Mouse (Mus musculus): Measurements from ENCODE around the gene Agmat. TPM values are rescaled to one million over a fixed set of nuclear protein-coding genes. Genes with fewer than 3 reads are reported as not detected.

Agmat gene
- polyA plus RNA-seq, 1 experiment from 2014 or later, result not detected

DNA sequence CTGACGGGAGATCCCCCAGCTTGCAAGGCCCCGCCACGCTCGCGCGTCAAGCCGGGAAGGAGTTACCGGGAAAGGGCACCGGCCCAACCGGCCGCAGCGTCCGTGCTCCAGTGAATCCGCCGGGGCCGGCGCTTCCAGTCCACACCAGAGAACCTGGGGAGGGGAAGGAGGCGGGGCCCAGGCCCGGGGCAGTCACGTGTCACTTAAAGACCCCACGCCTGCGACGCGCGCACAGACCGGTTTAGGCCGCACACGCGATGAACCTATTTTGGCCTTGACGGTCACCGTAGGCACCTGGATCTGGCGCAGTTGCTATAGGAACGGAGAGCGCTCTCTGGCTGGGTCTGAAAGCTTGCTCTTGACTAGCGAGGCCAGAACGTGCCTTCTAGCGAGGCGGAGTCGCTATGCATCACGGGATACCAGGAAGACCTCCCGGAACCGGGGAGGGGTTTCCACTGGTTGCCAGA lies 44.1 kb downstream of the Agmat start, which contains the start of gene Dnajc16:
Gene Dnajc16 (minus strand): TSS at position 408 of the 467 bp plus-strand sequence.
- Histone ChIP-seq H3K27ac (ENCODE audit: low read depth, low read length) (peak within 1 kb of the TSS; percentile 71), H3K27me3 (ENCODE audit: control insufficient read depth, insufficient read depth, low read length) (no peaks in the 10 kb centered on the region), H3K4me3 (ENCODE audit: low read depth, low read length) (peak within 1 kb of the TSS; percentile 95), H3K9ac (ENCODE audit: low read length) (peak within 1 kb of the TSS; percentile 96), H3K9me3 (ENCODE audit: control insufficient read depth, low read length) (no peaks in the 10 kb centered on the region), H3K36me3 (ENCODE audit: control insufficient read depth, insufficient read depth, low read length) (no peaks in the 10 kb centered on the region), H3K4me1 (ENCODE audit: control insufficient read depth, insufficient read depth, low read length) (peaks cover 11% of the 10 kb centered on the region), H3K4me2 (ENCODE audit: low read depth) (peak within 1 kb of the TSS; percentile 85)
- peak; percentile 99 for DNase-seq (ENCODE audit: low spot score)
- WGBS, result 0% methylated on average over 42 of the region's 42 CpGs
- peak; percentile 86 for ATAC-seq (ENCODE audit: insufficient read depth, low FRiP score, low TSS enrichment)

DNA sequence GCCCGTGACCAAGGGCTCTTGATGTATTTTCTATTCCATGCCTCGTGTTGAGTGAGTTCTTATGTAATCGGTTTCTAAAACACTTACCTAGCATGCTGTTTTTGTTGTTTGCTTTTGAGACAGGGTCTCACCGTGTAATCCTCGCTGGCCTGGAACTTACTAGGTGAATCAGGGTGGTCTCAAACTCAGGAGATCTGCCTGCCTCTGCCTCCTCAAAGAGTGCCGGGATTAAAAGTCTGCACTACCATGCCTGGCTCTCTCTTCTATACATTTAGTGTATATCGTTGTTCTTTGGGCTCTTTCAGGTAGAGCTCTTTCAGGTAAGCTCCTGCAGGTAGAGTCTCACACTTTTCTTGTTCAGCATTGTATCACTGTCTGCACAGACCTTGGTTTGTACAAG lies 45.0 kb downstream of the Agmat start:
- no peak overlapping the region for H3K4me2 ChIP-seq (ENCODE audit: low read depth)

DNA sequence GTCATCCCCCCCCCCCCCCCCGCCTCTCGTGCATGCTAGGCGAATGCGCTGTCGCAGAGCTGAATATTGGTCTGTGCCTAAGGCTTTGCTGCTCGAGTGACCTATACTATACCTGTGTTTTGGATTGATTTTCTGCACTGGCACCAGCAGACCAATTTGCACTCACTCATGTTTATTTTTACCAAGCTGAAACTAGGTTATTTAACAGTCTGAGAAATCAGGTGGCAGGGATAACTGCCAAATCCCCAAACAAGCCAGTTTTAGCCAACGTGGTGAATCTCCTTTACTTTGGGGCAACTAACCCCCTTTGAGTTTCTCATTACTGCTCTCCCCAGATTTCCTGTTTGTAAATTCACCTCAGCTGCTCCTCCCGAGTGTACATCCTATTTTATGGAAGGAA lies 45.5 kb downstream of the Agmat start:
- ATAC-seq (ENCODE audit: insufficient read depth, low FRiP score, low TSS enrichment), result no peak
- WGBS, result 93% methylated on average over 8 of the region's 8 CpGs
- H3K27ac ChIP-seq (ENCODE audit: low read depth, low read length), result no peak overlapping the region
- no peaks in the 10 kb centered on the region for H3K9me3 ChIP-seq (ENCODE audit: control insufficient read depth, low read length)
- DNase-seq (ENCODE audit: low spot score), result no peak
- H3K4me3 ChIP-seq (ENCODE audit: low read depth, low read length), result no peak overlapping the region
- no peaks in the 10 kb centered on the region for H3K36me3 ChIP-seq (ENCODE audit: control insufficient read depth, insufficient read depth, low read length)
- H3K27me3 ChIP-seq (ENCODE audit: control insufficient read depth, insufficient read depth, low read length), result no peaks in the 10 kb centered on the region
- H3K4me2 ChIP-seq (ENCODE audit: low read depth), result no peak overlapping the region
- no peak overlapping the region for H3K9ac ChIP-seq (ENCODE audit: low read length)
- peaks cover 11% of the 10 kb centered on the region for H3K4me1 ChIP-seq (ENCODE audit: control insufficient read depth, insufficient read depth, low read length)

More for the DNA sequence above, 45.0 kb downstream of the Agmat start:
- peaks cover 11% of the 10 kb centered on the region for H3K4me1 ChIP-seq (ENCODE audit: control insufficient read depth, insufficient read depth, low read length)
- DNase-seq (ENCODE audit: low spot score) (no peak), ATAC-seq (ENCODE audit: insufficient read depth, low FRiP score, low TSS enrichment) (no peak)
- WGBS, result 91% methylated on average over 7 of the region's 7 CpGs
- H3K27me3 ChIP-seq (ENCODE audit: control insufficient read depth, insufficient read depth, low read length), result no peaks in the 10 kb centered on the region
- no peaks in the 10 kb centered on the region for H3K36me3 ChIP-seq (ENCODE audit: control insufficient read depth, insufficient read depth, low read length)
- no peaks in the 10 kb centered on the region for H3K9me3 ChIP-seq (ENCODE audit: control insufficient read depth, low read length)
- no peak overlapping the region for H3K27ac ChIP-seq (ENCODE audit: low read depth, low read length)
- H3K4me3 ChIP-seq (ENCODE audit: low read depth, low read length), result no peak overlapping the region
- H3K9ac ChIP-seq (ENCODE audit: low read length), result no peak overlapping the region

GRCm38 (mm10) chr4:141792554-141793281 lies 46.2 kb downstream of the Agmat start:
- H3K27me3 ChIP-seq (ENCODE audit: control insufficient read depth, insufficient read depth, low read length), result no peaks in the 10 kb centered on the region
- ATAC-seq (ENCODE audit: insufficient read depth, low FRiP score, low TSS enrichment) (no peak), DNase-seq (ENCODE audit: low spot score) (no peak)
- peak overlapping the region; percentile 65 for H3K4me3 ChIP-seq (ENCODE audit: low read depth, low read length)
- peaks cover 11% of the 10 kb centered on the region for H3K4me1 ChIP-seq (ENCODE audit: control insufficient read depth, insufficient read depth, low read length)
- peak overlapping the region; percentile 64 for H3K4me2 ChIP-seq (ENCODE audit: low read depth)
- peak overlapping the region; percentile 86 for H3K27ac ChIP-seq (ENCODE audit: low read depth, low read length)
- 0 out of 2 replicates have a peak overlapping the region, but pooled peaks have one; percentile 5 for H3K9ac ChIP-seq (ENCODE audit: low read length)
- WGBS, result 9% methylated on average over 10 of the region's 10 CpGs
- no peaks in the 10 kb centered on the region for H3K9me3 ChIP-seq (ENCODE audit: control insufficient read depth, low read length)
- peaks cover 4% of the 10 kb centered on the region; the same call in 1 of the 2 replicates for H3K36me3 ChIP-seq (ENCODE audit: control insufficient read depth, insufficient read depth, low read length)

DNA sequence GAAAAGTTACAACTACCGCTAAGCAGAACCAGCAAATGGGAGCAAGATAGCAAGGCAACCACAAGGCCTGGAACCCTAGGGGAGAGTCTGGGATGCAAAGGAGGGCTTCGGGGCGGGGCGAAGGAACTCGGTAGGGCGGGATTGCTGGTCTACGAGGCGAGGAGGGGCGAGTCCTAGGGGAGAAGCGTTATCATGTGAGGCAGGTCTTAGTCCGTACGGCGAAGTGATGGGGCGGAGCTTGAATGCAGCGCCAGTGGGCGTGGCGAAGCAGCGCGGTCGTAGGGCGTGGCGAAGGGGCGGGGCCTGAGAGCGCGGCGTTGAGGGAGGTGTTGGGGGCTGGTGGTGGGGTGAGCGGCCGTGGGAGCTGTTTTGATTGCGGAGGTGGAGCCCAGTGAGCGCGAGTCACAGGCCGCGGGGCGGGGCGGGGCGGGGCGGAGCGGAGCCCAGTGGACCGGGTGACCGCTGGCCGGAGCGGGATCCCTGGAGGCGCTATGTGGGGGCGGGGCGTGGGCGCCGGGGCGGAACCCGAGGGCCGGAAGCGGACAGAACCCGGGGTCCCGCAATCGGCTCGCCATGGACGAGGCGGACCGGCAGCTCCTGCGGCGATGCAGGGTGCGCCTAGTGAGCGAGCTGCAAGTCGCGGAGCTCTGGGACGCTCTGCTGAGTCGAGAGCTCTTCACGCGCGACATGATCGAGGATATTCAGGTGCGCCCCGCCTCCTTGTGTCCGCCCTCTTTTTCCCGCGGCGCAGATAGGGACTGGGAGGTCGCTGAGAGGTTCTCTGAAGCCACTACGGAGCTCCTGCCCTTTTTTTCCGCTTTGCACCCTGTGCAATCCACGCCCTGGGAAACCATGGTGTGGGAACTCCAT lies 47.0 kb downstream of the Agmat start, which contains the start of gene Casp9:
Gene Casp9 (plus strand): TSS at position 331 of the 870 bp plus-strand sequence.
- peak; percentile 98 for DNase-seq (ENCODE audit: low spot score)
- Histone ChIP-seq H3K9me3 (ENCODE audit: control insufficient read depth, low read length) (no peaks in the 10 kb centered on the region), H3K4me2 (ENCODE audit: low read depth) (peak within 1 kb of the TSS; percentile 64), H3K27me3 (ENCODE audit: control insufficient read depth, insufficient read depth, low read length) (no peaks in the 10 kb centered on the region), H3K27ac (ENCODE audit: low read depth, low read length) (peak within 1 kb of the TSS; percentile 86), H3K4me1 (ENCODE audit: control insufficient read depth, insufficient read depth, low read length) (peaks cover 11% of the 10 kb centered on the region), H3K4me3 (ENCODE audit: low read depth, low read length) (peak within 1 kb of the TSS; percentile 65), H3K36me3 (ENCODE audit: control insufficient read depth, insufficient read depth, low read length) (peaks cover 4% of the 10 kb centered on the region; the same call in 1 of the 2 replicates), H3K9ac (ENCODE audit: low read length) (peak within 1 kb of the TSS; percentile 71)
- ATAC-seq (ENCODE audit: insufficient read depth, low FRiP score, low TSS enrichment), result peak; percentile 84
- WGBS, result under 1% methylated on average over 65 of the region's 80 CpGs

DNA sequence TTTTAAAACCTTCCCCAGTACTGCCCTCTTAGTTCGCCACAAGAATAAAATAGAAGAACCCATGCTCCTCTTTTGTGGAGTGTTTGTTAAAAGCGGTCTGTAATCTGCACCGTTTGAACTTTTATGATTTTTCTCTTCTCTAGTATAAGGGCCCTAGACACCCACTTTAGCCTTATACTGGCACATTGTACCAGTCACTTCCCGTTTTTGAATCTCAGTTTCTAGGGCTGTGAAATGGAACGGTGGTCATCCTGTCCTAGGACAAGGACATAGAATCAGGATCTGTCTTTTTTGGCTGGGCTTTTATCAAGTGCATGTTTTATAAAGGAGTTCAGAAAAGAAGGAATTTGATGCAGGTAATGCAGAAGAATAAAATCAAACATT lies 47.7 kb downstream of the Agmat start:
- Histone ChIP-seq H3K9me3 (ENCODE audit: control insufficient read depth, low read length) (no peaks in the 10 kb centered on the region), H3K4me1 (ENCODE audit: control insufficient read depth, insufficient read depth, low read length) (peaks cover 11% of the 10 kb centered on the region), H3K36me3 (ENCODE audit: control insufficient read depth, insufficient read depth, low read length) (peaks cover 4% of the 10 kb centered on the region; the same call in 1 of the 2 replicates), H3K9ac (ENCODE audit: low read length) (peak overlapping the region; percentile 71), H3K27me3 (ENCODE audit: control insufficient read depth, insufficient read depth, low read length) (no peaks in the 10 kb centered on the region), H3K27ac (ENCODE audit: low read depth, low read length) (peak overlapping the region; percentile 86), H3K4me2 (ENCODE audit: low read depth) (peak overlapping the region; percentile 64), H3K4me3 (ENCODE audit: low read depth, low read length) (peak overlapping the region; percentile 65)
- ATAC-seq (ENCODE audit: insufficient read depth, low FRiP score, low TSS enrichment) (no peak), DNase-seq (ENCODE audit: low spot score) (no peak)
- 16% methylated on average over 5 of the region's 5 CpGs for WGBS

GRCm38 (mm10) chr4:141796356-141796755 lies 49.9 kb downstream of the Agmat start:
- ATAC-seq (ENCODE audit: insufficient read depth, low FRiP score, low TSS enrichment) (no peak), DNase-seq (ENCODE audit: low spot score) (no peak)
- H3K9ac ChIP-seq (ENCODE audit: low read length), result no peak overlapping the region
- H3K4me1 ChIP-seq (ENCODE audit: control insufficient read depth, insufficient read depth, low read length), result peaks cover 5% of the 10 kb centered on the region; the same call in 1 of the 2 replicates
- WGBS, result 91% methylated on average over 7 of the region's 7 CpGs
- H3K27me3 ChIP-seq (ENCODE audit: control insufficient read depth, insufficient read depth, low read length), result no peaks in the 10 kb centered on the region
- H3K4me3 ChIP-seq (ENCODE audit: low read depth, low read length), result no peak overlapping the region
- H3K36me3 ChIP-seq (ENCODE audit: control insufficient read depth, insufficient read depth, low read length), result peaks cover 4% of the 10 kb centered on the region; the same call in 1 of the 2 replicates
- no peaks in the 10 kb centered on the region for H3K9me3 ChIP-seq (ENCODE audit: control insufficient read depth, low read length)
- no peak overlapping the region for H3K4me2 ChIP-seq (ENCODE audit: low read depth)
- H3K27ac ChIP-seq (ENCODE audit: low read depth, low read length), result no peak overlapping the region

DNA sequence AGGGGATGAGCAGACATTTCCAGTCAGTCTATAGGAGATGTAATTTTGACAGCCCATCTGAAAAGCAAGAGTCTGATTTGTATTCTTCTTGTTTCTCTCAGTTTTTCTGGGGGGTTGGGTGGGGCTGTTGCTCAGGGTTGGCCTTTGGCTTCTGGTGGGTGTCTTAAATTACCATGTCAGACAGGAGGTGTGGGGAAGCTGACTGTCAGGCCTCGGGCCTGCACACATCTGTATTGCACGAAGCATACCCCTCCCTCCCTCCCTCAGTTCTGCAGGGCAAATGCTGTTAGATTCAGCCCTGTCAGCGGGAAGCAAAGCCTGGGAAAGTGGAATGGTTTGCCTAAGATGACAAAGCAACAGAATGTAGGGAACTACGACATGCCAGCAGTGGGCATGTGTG lies 50.5 kb downstream of the Agmat start:
- ATAC-seq (ENCODE audit: insufficient read depth, low FRiP score, low TSS enrichment) (no peak), DNase-seq (ENCODE audit: low spot score) (no peak)
- Histone ChIP-seq H3K27me3 (ENCODE audit: control insufficient read depth, insufficient read depth, low read length) (no peaks in the 10 kb centered on the region), H3K9me3 (ENCODE audit: control insufficient read depth, low read length) (no peaks in the 10 kb centered on the region), H3K9ac (ENCODE audit: low read length) (no peak overlapping the region), H3K4me1 (ENCODE audit: control insufficient read depth, insufficient read depth, low read length) (peaks cover 5% of the 10 kb centered on the region; the same call in 1 of the 2 replicates), H3K27ac (ENCODE audit: low read depth, low read length) (no peak overlapping the region), H3K36me3 (ENCODE audit: control insufficient read depth, insufficient read depth, low read length) (peaks cover 4% of the 10 kb centered on the region; the same call in 1 of the 2 replicates), H3K4me3 (ENCODE audit: low read depth, low read length) (no peak overlapping the region), H3K4me2 (ENCODE audit: low read depth) (no peak overlapping the region)
- WGBS, result 92% methylated on average over 4 of the region's 4 CpGs
